Mouse (Mus musculus) cerebellum, adult 2 months (tissue): ENCODE results near the gene Xrcc1. TPM values are rescaled to one million over a fixed set of nuclear protein-coding genes. Genes with fewer than 3 reads are reported as not detected.
"Not testable (repeated sequence)": the region's sequence is repeated elsewhere in the genome, so short reads cannot be mapped to it uniquely, and the experiment has no call there.

Experiments
- DNase-seq, 2 experiments: peaks; one replicate each; pipeline ENCODE4 v3.0.0; 2021
- H3K27ac ChIP-seq: fragments of 200-500 bp; 2 replicates; pipeline ENCODE4 v1.5.1; 2012; ENCODE audit warnings: low read length, control low read depth, inconsistent platforms; ENCODE audit not compliant: insufficient read depth
- H3K27me3 ChIP-seq: fragments of 200-500 bp; 2 replicates; pipeline ENCODE4 v1.6.1; 2012; ENCODE audit warnings: inconsistent platforms, mild to moderate bottlenecking, low read length, moderate library complexity; ENCODE audit not compliant: control insufficient read depth, insufficient read depth
- H3K4me1 ChIP-seq: fragments of 200-500 bp; 2 replicates; pipeline ENCODE4 v1.6.1; 2011; ENCODE audit warnings: low read length; ENCODE audit not compliant: control insufficient read depth, insufficient read depth
- H3K4me3 ChIP-seq: fragments of 200-500 bp; replicated peaks from 2 replicates; pipeline ENCODE3; 2011; ENCODE audit warnings: mild to moderate bottlenecking, low read depth, low read length, control low read depth; ENCODE audit not compliant: insufficient read depth
- CTCF ChIP-seq: fragments of 200-500 bp; IDR thresholded peaks from 2 replicates; pipeline ENCODE4 v1.5.1; 2011; ENCODE audit warnings: low read depth, mild to moderate bottlenecking, control low read depth, low read length, moderate library complexity, borderline replicate concordance; ENCODE audit not compliant: insufficient read depth
- POLR2A ChIP-seq: fragments of 200-500 bp; IDR thresholded peaks from 2 replicates; pipeline ENCODE4 v1.6.1; 2011; ENCODE audit warnings: low read length, control low read depth, borderline replicate concordance; ENCODE audit not compliant: insufficient read depth
- WGBS: fragments of 180-500 bp; shearing (Covaris S2); methylation state at CpG from one replicate; pipeline ENCODE4 v1.1.7; 2018; 5-methylcytosine and 5-hydroxymethylcytosine counted together
- polyA plus RNA-seq: library from polyadenylated mRNA; depleted of rRNA; stranded (reverse); fragments of >200 nt; gene quantifications from 2 replicates; pipeline ENCODE4 v1.2.3, GENCODE M21; 2012; rRNA removed

Xrcc1 gene
- polyA plus RNA-seq, 1 experiment: 46.2 TPM

- Histone ChIP-seq H3K27me3 (peaks cover 9% of the 10 kb centered on the region; the same call in 1 of the 2 replicates), H3K4me3 (no peak overlapping the region)
Observed at GRCm38 (mm10) chr7:24612308-24612910, 66.3 kb downstream of the Xrcc1 start.

GRCm38 (mm10) chr7:24614816-24615215, 68.7 kb downstream of the Xrcc1 start:
- WGBS: 79% methylated on average over 13 of the region's 13 CpGs
- H3K27ac ChIP-seq: no peak overlapping the region
- no peak for DNase-seq
- H3K27me3 ChIP-seq: peaks cover 9% of the 10 kb centered on the region; the same call in 1 of the 2 replicates
- no peak overlapping the region for H3K4me3 ChIP-seq
- peaks cover 4% of the 10 kb centered on the region; the same call in 1 of the 2 replicates for H3K4me1 ChIP-seq
- TF ChIP-seq CTCF: no peak
- no peak for TF ChIP-seq POLR2A

More at GRCm38 (mm10) chr7:24612308-24612910, 66.3 kb downstream of the Xrcc1 start:
- 5% methylated on average over 27 of the region's 27 CpGs for WGBS
- TF ChIP-seq CTCF (no peak), POLR2A (no peak)
- H3K27ac ChIP-seq: no peak overlapping the region
- peaks cover 4% of the 10 kb centered on the region; the same call in 1 of the 2 replicates for H3K4me1 ChIP-seq
- no peak for DNase-seq

- H3K27me3 ChIP-seq: no peaks in the 10 kb centered on the region
- H3K27ac ChIP-seq: no peak overlapping the region
- H3K4me3 ChIP-seq: no peak overlapping the region
- DNase-seq: no peak
- no peaks in the 10 kb centered on the region for H3K4me1 ChIP-seq
- 83% methylated on average over 8 of the region's 8 CpGs for WGBS
- TF ChIP-seq POLR2A (no peak), CTCF (no peak)
Observed at GRCm38 (mm10) chr7:24617763-24618162, 71.7 kb downstream of the Xrcc1 start.

- not testable (repeated sequence) for H3K4me1 ChIP-seq, DNase-seq, H3K4me3 ChIP-seq, H3K27me3 ChIP-seq, H3K27ac ChIP-seq
- WGBS: 89% methylated on average over 8 of the region's 8 CpGs
Observed at GRCm38 (mm10) chr7:24618374-24618773, 72.3 kb downstream of the Xrcc1 start.

GRCm38 (mm10) chr7:24619671-24620397, 73.7 kb downstream of the Xrcc1 start:
- Histone ChIP-seq H3K27ac (no peak overlapping the region), H3K27me3 (no peaks in the 10 kb centered on the region), H3K4me3 (no peak overlapping the region), H3K4me1 (no peaks in the 10 kb centered on the region)
- no peak for TF ChIP-seq CTCF
- TF ChIP-seq POLR2A: no peak
- DNase-seq: no peak
- WGBS: 53% methylated on average over 13 of the region's 13 CpGs

- no peak for DNase-seq
- no peak for TF ChIP-seq POLR2A
- no peak for TF ChIP-seq CTCF
- H3K4me3 ChIP-seq: no peak overlapping the region
- no peak overlapping the region for H3K27ac ChIP-seq
- H3K27me3 ChIP-seq: no peaks in the 10 kb centered on the region
- 84% methylated on average over 3 of the region's 3 CpGs for WGBS
- no peaks in the 10 kb centered on the region for H3K4me1 ChIP-seq
Observed at GRCm38 (mm10) chr7:24621193-24621592, 75.1 kb downstream of the Xrcc1 start.

- no peak for DNase-seq
- TF ChIP-seq CTCF (no peak), POLR2A (no peak)
- Histone ChIP-seq H3K27ac (no peak overlapping the region), H3K4me3 (no peak overlapping the region), H3K27me3 (no peaks in the 10 kb centered on the region), H3K4me1 (no peaks in the 10 kb centered on the region)
- WGBS: 83% methylated on average over 6 of the region's 6 CpGs
Observed at GRCm38 (mm10) chr7:24622967-24623366, 76.9 kb downstream of the Xrcc1 start.

Other genes with a start within 250 kb of the Xrcc1 start
- gene Zfp61, start 245.1 kb upstream of the Xrcc1 start, polyA plus RNA-seq: 33.0 and 36.4 TPM in 2 replicates
- 18.2 and 18.3 TPM in 2 replicates for gene Zfp94, start 229.6 kb upstream of the Xrcc1 start, polyA plus RNA-seq
- gene Tescl, start 212.4 kb upstream of the Xrcc1 start, polyA plus RNA-seq: 0.22 and 0.39 TPM in 2 replicates
- not detected in 2 replicates for gene Lypd5, start 197.1 kb upstream of the Xrcc1 start, polyA plus RNA-seq
- 0.49 and 0.59 TPM in 2 replicates for gene Kcnn4, start 176.0 kb upstream of the Xrcc1 start, polyA plus RNA-seq
- 89.3 and 95.5 TPM in 2 replicates for gene Smg9, start 146.7 kb upstream of the Xrcc1 start, polyA plus RNA-seq
- not detected in 2 replicates for gene Irgc1, start 94.0 kb upstream of the Xrcc1 start, polyA plus RNA-seq
- 0.79 and 0.97 TPM in 2 replicates for gene Plaur, start 83.8 kb upstream of the Xrcc1 start, polyA plus RNA-seq
- 285 and 312 TPM in 2 replicates for gene Cadm4, start 64.3 kb upstream of the Xrcc1 start, polyA plus RNA-seq
- gene Zfp428, start 39.3 kb upstream of the Xrcc1 start, polyA plus RNA-seq: 68.5 and 68.6 TPM in 2 replicates
- not detected in 2 replicates for gene AC161166.1, start 33.8 kb upstream of the Xrcc1 start, polyA plus RNA-seq
- 37.0 and 38.3 TPM in 2 replicates for gene Irgq, start 15.6 kb upstream of the Xrcc1 start, polyA plus RNA-seq
- gene Pinlyp, start 171 bp upstream of the Xrcc1 start, polyA plus RNA-seq: not detected in 2 replicates
- gene Ethe1, start 41.3 kb downstream of the Xrcc1 start, polyA plus RNA-seq: 25.7 and 28.0 TPM in 2 replicates
- 1.4 TPM in 2 replicates for gene Zfp575, start 41.4 kb downstream of the Xrcc1 start, polyA plus RNA-seq
- 0.18 TPM in 1 of 2 replicates, not detected in the other for gene Phldb3, start 64.5 kb downstream of the Xrcc1 start, polyA plus RNA-seq
- gene Lypd3, start 90.3 kb downstream of the Xrcc1 start, polyA plus RNA-seq: 0.08 TPM in 1 of 2 replicates, not detected in the other
- not detected in 2 replicates for gene Tex101, start 130.4 kb downstream of the Xrcc1 start, polyA plus RNA-seq
- gene BC049730, start 163.0 kb downstream of the Xrcc1 start, polyA plus RNA-seq: not detected in 2 replicates
- gene Gm4763, start 180.6 kb downstream of the Xrcc1 start, polyA plus RNA-seq: not detected in 2 replicates
- 0.11 and 0.17 TPM in 2 replicates for gene Cd177, start 214.0 kb downstream of the Xrcc1 start, polyA plus RNA-seq
- 0.29 and 0.30 TPM in 2 replicates for gene Ceacam10, start 230.9 kb downstream of the Xrcc1 start, polyA plus RNA-seq